Mouse (Mus musculus) liver, embryonic 11.5 days (tissue): Measurements from ENCODE around the gene Sp7. TPM values are rescaled to one million over a fixed set of nuclear protein-coding genes. Genes with fewer than 3 reads are reported as not detected.

Experiments
- ATAC-seq: fragments of 200-750 bp; cut with Nextera tagmentation; replicated peaks from 2 replicates; pipeline ENCODE4 v1.8.0; 2017; ENCODE audit warnings: moderate number of reproducible peaks, mild to moderate bottlenecking, moderate TSS enrichment, moderate library complexity; ENCODE audit not compliant: low FRiP score
- DNase-seq: peaks from one replicate; pipeline ENCODE4 v3.0.0-alpha.2; 2017; ENCODE audit warnings: low spot score
- H3K27ac ChIP-seq: fragments of 300-500 bp; sonication (generic); 2 replicates; pipeline ENCODE4 v1.5.1; 2014; ENCODE audit warnings: mild to moderate bottlenecking, low read depth, low read length, control low read depth
- H3K27me3 ChIP-seq: fragments of 300-500 bp; sonication (generic); replicated peaks from 2 replicates; pipeline ENCODE4 v1.6.1; 2014; ENCODE audit warnings: low read length, mixed read lengths; ENCODE audit not compliant: control insufficient read depth, insufficient read depth
- H3K36me3 ChIP-seq: fragments of 300-500 bp; sonication (generic); 2 replicates; pipeline ENCODE4 v1.6.1; 2014; ENCODE audit warnings: mild to moderate bottlenecking, low read length, moderate library complexity, mixed read lengths; ENCODE audit not compliant: control insufficient read depth, insufficient read depth
- H3K4me1 ChIP-seq: fragments of 300-500 bp; sonication (generic); replicated peaks from 2 replicates; pipeline ENCODE4 v1.6.1; 2014; ENCODE audit warnings: low read length, mixed read lengths; ENCODE audit not compliant: control insufficient read depth, insufficient read depth
- H3K4me2 ChIP-seq: fragments of 300-500 bp; sonication (generic); 2 replicates; pipeline ENCODE4 v1.6.1; 2014; ENCODE audit warnings: mild to moderate bottlenecking, control low read depth, moderate library complexity
- H3K4me3 ChIP-seq: fragments of 300-500 bp; sonication (generic); 2 replicates; pipeline ENCODE4 v1.5.1; 2014; ENCODE audit warnings: low read depth, low read length, control low read depth
- H3K9ac ChIP-seq: fragments of 300-500 bp; sonication (generic); 2 replicates; pipeline ENCODE4 v1.6.1; 2014; ENCODE audit warnings: low read depth, low read length, control low read depth
- H3K9me3 ChIP-seq: fragments of 300-500 bp; sonication (generic); 2 replicates; pipeline ENCODE4 v1.6.1; 2016; ENCODE audit warnings: low read length, inconsistent platforms, mixed read lengths; ENCODE audit not compliant: control insufficient read depth
- WGBS: fragments of 180-500 bp; shearing (Covaris S2); extraction: QIAGEN DNeasy Blood & Tissue Kit; methylation state at CpG from one replicate; pipeline ENCODE4 v1.1.7; 2014; 5-methylcytosine and 5-hydroxymethylcytosine counted together
- polyA plus RNA-seq: library from polyadenylated mRNA; unstranded; fragments of >200 nt; fragmentation: Nextera tagmentation; extraction: Ambion mirVana; gene quantifications from 2 replicates; pipeline ENCODE4 v1.2.1, GENCODE M21; 2014

Gene Sp7
- polyA plus RNA-seq, 1 experiment from 2014 or later, result 1.5 TPM

DNA sequence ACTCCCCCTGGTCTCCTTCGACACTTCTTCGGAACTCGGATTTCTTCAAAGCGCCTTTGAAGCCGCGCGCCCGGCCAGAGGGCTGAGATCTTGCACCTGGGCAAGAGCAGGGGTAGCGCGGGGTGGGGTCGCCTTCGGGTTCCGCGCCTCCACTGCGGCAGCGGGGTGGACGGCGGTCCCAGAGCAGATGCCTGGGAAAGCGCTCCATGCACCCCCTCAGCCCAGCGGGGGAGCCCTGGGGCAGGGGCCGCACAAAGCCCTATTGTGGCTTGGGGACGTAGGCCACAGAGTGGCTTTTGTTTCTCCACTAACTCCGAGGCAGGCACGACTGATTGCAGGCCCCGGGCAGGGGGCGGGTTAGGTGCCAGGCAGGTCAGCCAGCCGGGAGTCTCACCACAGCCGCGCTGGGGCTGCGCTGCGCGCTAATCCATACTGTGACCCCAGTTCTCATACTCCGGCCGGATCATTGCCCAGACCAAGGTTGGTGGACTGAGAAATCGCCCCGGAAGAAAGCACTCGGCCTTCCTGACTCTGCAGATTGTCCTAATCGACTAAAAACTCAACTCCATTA, 11.0 kb downstream of the Sp7 start:
- WGBS, result 1% methylated on average over 38 of the region's 38 CpGs
- no peaks in the 10 kb centered on the region for H3K9me3 ChIP-seq
- ATAC-seq, result peak; percentile 16; the same call in 1 of the 2 replicates
- peak overlapping the region; percentile 99 for H3K4me2 ChIP-seq
- no peaks in the 10 kb centered on the region for H3K36me3 ChIP-seq
- peak; percentile 79 for DNase-seq
- H3K27me3 ChIP-seq, result peaks cover 48% of the 10 kb centered on the region
- peak overlapping the region; percentile 60 for H3K4me3 ChIP-seq
- peak overlapping the region; percentile 38; the same call in 1 of the 2 replicates for H3K27ac ChIP-seq
- peaks cover 11% of the 10 kb centered on the region for H3K4me1 ChIP-seq
- peak overlapping the region; percentile 62 for H3K9ac ChIP-seq

DNA sequence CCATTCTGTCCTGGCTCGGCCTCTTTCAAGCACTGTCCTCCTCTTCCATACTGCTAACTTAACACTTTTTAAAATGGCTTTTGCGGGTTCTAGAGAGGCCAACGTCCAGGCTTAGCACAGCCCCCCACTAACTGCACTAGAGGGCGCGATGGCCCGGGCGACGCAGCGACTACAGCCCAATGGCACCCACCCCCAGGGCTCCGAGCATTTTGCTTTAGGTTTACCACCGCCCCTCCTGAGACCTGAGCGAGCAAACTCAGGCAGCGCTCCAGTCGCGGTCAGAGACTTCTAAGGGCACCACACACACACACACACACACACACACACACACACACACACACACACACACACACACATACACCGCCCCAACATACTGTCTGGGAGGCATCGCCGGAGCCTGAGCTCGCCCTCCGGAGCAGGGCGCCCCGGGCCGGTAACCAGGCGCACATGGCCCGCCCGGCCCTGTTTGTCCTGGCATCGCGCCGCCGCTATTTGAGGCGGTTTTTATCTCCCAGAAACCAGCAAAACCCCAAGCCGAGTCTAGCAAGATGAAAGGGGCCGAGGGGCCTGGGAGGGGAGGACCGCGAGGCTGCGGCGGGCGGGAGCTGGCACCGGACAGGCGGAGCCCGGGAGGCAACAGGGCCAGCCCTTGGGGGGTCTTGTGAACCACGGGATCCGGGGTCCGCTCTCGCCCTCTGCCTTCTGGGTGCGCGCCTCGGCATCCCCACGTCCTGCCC, 11.7 kb downstream of the Sp7 start:
- Histone ChIP-seq H3K4me3 (peak overlapping the region; percentile 60), H3K9ac (peak overlapping the region; percentile 62), H3K9me3 (no peaks in the 10 kb centered on the region), H3K36me3 (no peaks in the 10 kb centered on the region), H3K27me3 (peaks cover 48% of the 10 kb centered on the region), H3K4me2 (peak overlapping the region; percentile 99), H3K4me1 (peaks cover 11% of the 10 kb centered on the region), H3K27ac (peak overlapping the region; percentile 38; the same call in 1 of the 2 replicates)
- ATAC-seq (peak; percentile 35; the same call in 1 of the 2 replicates), DNase-seq (no peak)
- WGBS, result under 1% methylated on average over 49 of the region's 49 CpGs

DNA sequence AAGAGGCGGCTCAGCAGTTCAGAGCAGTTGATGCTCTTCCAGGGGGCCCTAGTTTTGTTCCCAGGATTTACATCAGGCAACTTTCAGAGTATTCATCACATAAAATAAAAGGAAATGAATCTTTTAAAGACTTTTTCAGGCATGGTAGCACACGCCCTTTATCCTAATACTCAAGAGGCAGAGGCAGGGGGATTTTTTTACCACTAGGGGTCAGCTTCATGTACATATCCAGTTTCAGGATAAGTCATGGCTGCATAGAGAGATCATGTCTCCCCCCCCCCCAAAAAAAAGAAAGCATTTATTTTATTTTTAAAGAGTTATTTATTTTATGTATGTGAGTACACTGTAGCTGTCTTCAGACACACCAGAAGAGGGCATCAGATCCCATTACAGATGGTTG, 13.0 kb downstream of the Sp7 start:
- peaks cover 36% of the 10 kb centered on the region for H3K27me3 ChIP-seq
- H3K9me3 ChIP-seq, result no peaks in the 10 kb centered on the region
- H3K9ac ChIP-seq, result no peak overlapping the region
- DNase-seq, result no peak
- H3K36me3 ChIP-seq, result no peaks in the 10 kb centered on the region; the same call in 1 of the 2 replicates
- H3K4me3 ChIP-seq, result no peak overlapping the region
- no peak overlapping the region for H3K4me2 ChIP-seq
- H3K4me1 ChIP-seq, result peaks cover 16% of the 10 kb centered on the region
- 87% methylated on average over 2 of the region's 2 CpGs for WGBS
- H3K27ac ChIP-seq, result no peak overlapping the region
- ATAC-seq, result no peak

DNA sequence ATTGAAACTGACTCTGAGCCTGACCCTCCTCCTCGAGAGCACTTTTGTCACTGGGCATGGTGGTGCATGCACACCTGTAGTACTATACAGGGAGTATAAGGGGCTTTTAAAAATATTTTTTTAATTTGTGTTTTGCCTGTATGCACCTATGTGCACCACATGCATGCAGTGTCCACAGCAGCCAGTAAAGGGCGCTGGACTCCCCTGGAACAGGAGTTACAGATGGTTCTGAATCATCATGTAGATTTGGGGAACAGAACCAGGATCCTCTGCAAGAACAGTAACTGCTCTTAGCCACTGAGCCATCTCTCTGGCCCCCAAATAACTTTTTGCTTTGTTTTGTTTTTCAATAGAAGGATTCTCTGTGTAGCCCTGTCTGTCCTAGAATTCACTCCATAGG, 14.8 kb downstream of the Sp7 start:
- Histone ChIP-seq H3K9me3 (no peaks in the 10 kb centered on the region), H3K9ac (no peak overlapping the region), H3K4me3 (no peak overlapping the region), H3K36me3 (peaks cover 3% of the 10 kb centered on the region; the same call in 1 of the 2 replicates), H3K27me3 (peaks cover 18% of the 10 kb centered on the region), H3K4me2 (no peak overlapping the region), H3K27ac (no peak overlapping the region), H3K4me1 (peaks cover 14% of the 10 kb centered on the region)
- DNase-seq (no peak), ATAC-seq (no peak)
- WGBS, result 62% methylated on average over 2 of the region's 2 CpGs

DNA sequence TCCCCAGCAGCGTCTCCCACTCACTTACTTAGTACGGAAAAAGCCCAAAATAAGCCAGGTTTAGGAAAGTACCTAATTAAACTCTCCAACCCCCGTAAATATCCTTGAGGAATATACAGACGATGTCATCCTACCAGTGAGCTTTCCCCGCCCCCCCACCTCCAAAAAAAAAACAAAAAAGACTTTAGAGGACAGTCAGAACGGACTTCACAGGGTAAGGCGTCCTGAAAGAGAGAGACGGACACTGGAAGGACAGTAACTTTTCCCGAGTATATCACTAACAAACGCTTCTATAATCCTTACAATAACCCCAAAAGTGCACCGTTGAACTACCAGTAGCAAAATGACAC, 16.1 kb downstream of the Sp7 start:
- Histone ChIP-seq H3K36me3 (peaks cover 14% of the 10 kb centered on the region; the same call in 1 of the 2 replicates), H3K9ac (peak overlapping the region; percentile 58), H3K4me2 (peak overlapping the region; percentile 59), H3K27me3 (peaks cover 6% of the 10 kb centered on the region), H3K9me3 (no peaks in the 10 kb centered on the region), H3K4me1 (peaks cover 12% of the 10 kb centered on the region), H3K27ac (no peak overlapping the region), H3K4me3 (peak overlapping the region; percentile 80)
- WGBS, result 9% methylated on average over 11 of the region's 11 CpGs
- DNase-seq, result no peak
- peak; percentile 11 for ATAC-seq

DNA sequence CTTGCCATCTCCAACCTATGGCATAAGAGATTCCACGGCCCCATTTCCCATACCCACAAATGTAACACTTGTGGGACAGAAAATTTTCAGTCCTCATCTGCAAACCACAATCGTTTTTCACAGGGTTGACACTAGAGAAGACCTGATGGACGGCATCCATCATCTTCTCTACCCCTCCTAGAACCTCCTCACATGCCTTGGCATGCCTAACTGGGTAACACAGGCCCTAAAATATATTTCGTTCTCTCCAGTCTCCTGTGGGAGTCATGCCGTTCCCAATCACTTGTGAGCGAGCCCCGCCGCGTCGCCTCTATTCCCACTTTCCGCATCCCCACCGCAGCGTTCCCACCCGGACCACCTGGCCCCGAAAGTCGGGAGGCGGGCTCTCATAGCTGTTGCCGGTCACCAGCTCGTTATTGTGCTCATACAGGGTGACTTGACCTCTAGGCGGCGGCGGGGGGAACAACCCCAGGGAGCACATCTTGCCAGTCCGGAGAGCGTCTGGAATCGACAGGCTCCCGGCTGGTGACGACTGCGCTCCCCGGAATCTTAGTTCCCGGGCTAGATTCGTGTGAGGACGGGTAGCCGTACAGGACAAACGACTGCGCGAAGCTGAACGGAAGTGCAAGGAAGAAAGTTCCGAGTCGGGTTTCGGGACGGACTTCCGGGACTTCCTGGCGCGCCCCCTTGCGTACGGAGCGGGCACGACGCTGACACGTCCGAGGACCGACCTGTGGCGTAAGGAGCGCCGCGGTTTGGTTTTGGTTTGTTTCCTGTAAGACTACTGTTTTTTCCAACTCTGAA, 16.6 kb downstream of the Sp7 start, which contains the start of gene Aaas:
Gene Aaas, minus strand, starts transcription at position 634 of the 804 bp plus-strand sequence.
- H3K27me3 ChIP-seq, result no peaks in the 10 kb centered on the region; the same call in 1 of the 2 replicates
- peak within 1 kb of the TSS; percentile 71; the same call in 1 of the 2 replicates for H3K27ac ChIP-seq
- WGBS, result under 1% methylated on average over 56 of the region's 56 CpGs
- peaks cover 19% of the 10 kb centered on the region; the same call in 1 of the 2 replicates for H3K36me3 ChIP-seq
- peak within 1 kb of the TSS; percentile 80 for H3K4me3 ChIP-seq
- H3K9me3 ChIP-seq, result no peaks in the 10 kb centered on the region
- H3K4me1 ChIP-seq, result peaks cover 11% of the 10 kb centered on the region
- ATAC-seq (peak; percentile 87), DNase-seq (peak; percentile 94)
- peak within 1 kb of the TSS; percentile 88 for H3K9ac ChIP-seq
- peak within 1 kb of the TSS; percentile 76 for H3K4me2 ChIP-seq

DNA sequence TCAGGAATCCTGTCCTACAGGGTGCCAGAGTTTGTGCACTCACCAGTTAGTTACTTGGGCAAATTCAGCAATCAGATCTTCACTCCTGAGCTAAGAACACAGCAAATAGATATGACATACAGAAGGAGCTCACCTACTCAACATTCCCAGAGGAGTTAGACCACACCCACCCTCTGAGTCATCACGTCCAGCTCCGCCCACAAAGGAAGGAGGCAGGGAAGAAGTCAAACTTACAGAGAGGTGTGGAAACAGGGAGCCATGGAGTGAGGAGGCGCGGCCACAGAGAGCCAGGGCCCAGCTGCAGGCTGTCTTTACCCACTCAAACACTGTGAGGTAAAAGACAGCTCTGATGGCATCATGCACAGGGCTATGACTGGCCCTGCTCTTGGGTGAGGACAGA, 20.5 kb downstream of the Sp7 start:
- WGBS, result 77% methylated on average over 4 of the region's 4 CpGs
- peaks cover 26% of the 10 kb centered on the region; the same call in 1 of the 2 replicates for H3K36me3 ChIP-seq

DNA sequence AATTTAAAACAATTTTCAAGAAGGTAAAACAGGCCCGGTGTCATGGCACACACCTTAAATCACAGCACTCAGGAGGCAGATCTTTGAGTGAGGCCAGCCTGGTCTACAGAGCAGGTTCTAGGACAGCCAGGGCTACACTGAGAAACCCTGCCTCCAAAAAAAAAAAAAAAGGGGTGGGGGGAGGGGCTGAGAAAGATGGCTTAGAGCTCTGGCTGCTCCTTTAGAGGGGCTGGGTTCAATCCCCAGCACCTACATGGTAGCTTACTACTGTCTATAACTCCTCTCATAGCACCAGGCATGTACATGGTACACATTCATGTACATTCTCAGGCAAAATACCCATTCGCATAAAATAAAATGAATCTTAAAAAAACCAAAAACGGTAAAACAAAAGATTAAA, 22.5 kb downstream of the Sp7 start:
- peaks cover 1% of the 10 kb centered on the region; the same call in 1 of the 2 replicates for H3K4me1 ChIP-seq
- H3K36me3 ChIP-seq, result peaks cover 29% of the 10 kb centered on the region
- 97% methylated on average over 3 of the region's 3 CpGs for WGBS

More for the DNA sequence above, 20.5 kb downstream of the Sp7 start:
- H3K4me2 ChIP-seq, result no peak overlapping the region
- H3K9ac ChIP-seq, result no peak overlapping the region
- H3K27ac ChIP-seq, result no peak overlapping the region
- H3K4me3 ChIP-seq, result no peak overlapping the region
- ATAC-seq (no peak), DNase-seq (no peak)
- H3K27me3 ChIP-seq, result no peaks in the 10 kb centered on the region
- no peaks in the 10 kb centered on the region for H3K9me3 ChIP-seq
- peaks cover 8% of the 10 kb centered on the region for H3K4me1 ChIP-seq

More for the DNA sequence above, 22.5 kb downstream of the Sp7 start:
- Histone ChIP-seq H3K27me3 (no peaks in the 10 kb centered on the region), H3K4me2 (no peak overlapping the region), H3K9ac (no peak overlapping the region), H3K4me3 (no peak overlapping the region), H3K27ac (no peak overlapping the region), H3K9me3 (no peaks in the 10 kb centered on the region)
- no peak for ATAC-seq
- DNase-seq, result no peak
